Mouse (Mus musculus) thymus, postnatal 0 days (tissue): Measurements from ENCODE around the gene Gucy2f. TPM values are rescaled to one million over a fixed set of nuclear protein-coding genes. Genes with fewer than 3 reads are reported as not detected.
A peak's percentile ranks its signal among the peaks of the same experiment; 100 is the strongest.
"Not testable (repeated sequence)": the region's sequence is repeated elsewhere in the genome, so short reads cannot be mapped to it uniquely, and the experiment has no call there.

Experiments
- DNase-seq: peaks from one replicate; pipeline ENCODE4 v3.0.0-alpha.2; 2015; ENCODE audit warnings: low spot score
- polyA plus RNA-seq: library from polyadenylated mRNA; unstranded; fragments of >200 nt; fragmentation: Nextera tagmentation; extraction: Ambion mirVana; gene quantifications from 2 replicates; pipeline ENCODE4 v1.2.1, GENCODE M21; 2015

Gene Gucy2f
- polyA plus RNA-seq: not detected in 2 replicates

GRCm38 (mm10) chrX:142196831-142197230 lies at the start of gene Gucy2f:
Gene Gucy2f, minus strand, starts transcription at chrX:142196931.
- DNase-seq: no peak

- no peak for DNase-seq
Measured at GRCm38 (mm10) chrX:142245682-142246327, 49.1 kb upstream of the Gucy2f start.

- DNase-seq: no peak
Measured at GRCm38 (mm10) chrX:142237101-142237500, 40.4 kb upstream of the Gucy2f start.

- not testable (repeated sequence) for DNase-seq
Measured at GRCm38 (mm10) chrX:142236146-142236545, 39.4 kb upstream of the Gucy2f start.

- no peak for DNase-seq
Measured at GRCm38 (mm10) chrX:142228769-142229158, 32.0 kb upstream of the Gucy2f start.

GRCm38 (mm10) chrX:142228055-142228768 lies 31.5 kb upstream of the Gucy2f start:
- peak; percentile 66 for DNase-seq

GRCm38 (mm10) chrX:142227398-142228054 lies 30.8 kb upstream of the Gucy2f start:
- peak; percentile 68 for DNase-seq

GRCm38 (mm10) chrX:142226542-142226941 lies 29.8 kb upstream of the Gucy2f start, which contains the start of gene Nxt2:
Gene Nxt2, plus strand, starts transcription at chrX:142226770.
- DNase-seq: no peak

GRCm38 (mm10) chrX:142200295-142200694 lies 3.6 kb upstream of the Gucy2f start:
- peak; percentile 43 for DNase-seq

GRCm38 (mm10) chrX:142195551-142195950 lies 1.2 kb downstream of the Gucy2f start:
- no peak for DNase-seq

- no peak for DNase-seq
Measured at GRCm38 (mm10) chrX:142194420-142194819, 2.3 kb downstream of the Gucy2f start.

GRCm38 (mm10) chrX:142190355-142190754 lies 6.4 kb downstream of the Gucy2f start:
- DNase-seq: no peak

- no peak for DNase-seq
Measured at GRCm38 (mm10) chrX:142189023-142189703, 7.6 kb downstream of the Gucy2f start.

GRCm38 (mm10) chrX:142182026-142182425 lies 14.7 kb downstream of the Gucy2f start:
- DNase-seq: no peak

GRCm38 (mm10) chrX:142176981-142177380 lies 19.8 kb downstream of the Gucy2f start:
- no peak for DNase-seq

GRCm38 (mm10) chrX:142115779-142116178 lies 81.0 kb downstream of the Gucy2f start:
- no peak for DNase-seq

GRCm38 (mm10) chrX:142111236-142111635 lies 85.5 kb downstream of the Gucy2f start:
- DNase-seq: no peak

GRCm38 (mm10) chrX:142096904-142097303 lies 99.8 kb downstream of the Gucy2f start:
- DNase-seq: no peak

GRCm38 (mm10) chrX:142095579-142095978 lies 101.2 kb downstream of the Gucy2f start:
- DNase-seq: no peak

GRCm38 (mm10) chrX:142062585-142062984 lies 134.1 kb downstream of the Gucy2f start:
- DNase-seq: no peak
